Mouse (Mus musculus) liver, adult 2 months (tissue): ENCODE data around the gene Slc38a5.

ENCODE experiments used
- CTCF ChIP-seq: fragments of 200-500 bp; IDR thresholded peaks from 2 replicates; pipeline ENCODE4 v1.5.1; 2011; ENCODE audit warnings: low read depth, low read length, control low read depth
- POLR2A ChIP-seq: fragments of 200-500 bp; IDR thresholded peaks from 2 replicates; pipeline ENCODE4 v1.6.1; 2011; ENCODE audit warnings: low read length, control low read depth; ENCODE audit not compliant: insufficient read depth; ENCODE audit errors: extremely low read depth

GRCm38 (mm10) chrX:8251789-8252333 is 19.1 kb upstream of the Slc38a5 start:
- TF ChIP-seq POLR2A = no peak
- no peak for TF ChIP-seq CTCF
